Mouse (Mus musculus) kidney, adult 2 months (tissue): ENCODE data around the gene Gm49339. TPM values are rescaled to one million over a fixed set of nuclear protein-coding genes. Genes with fewer than 3 reads are reported as not detected.
"Not testable (repeated sequence)": the region's sequence is repeated elsewhere in the genome, so short reads cannot be mapped to it uniquely, and the experiment has no call there.

Experiments
- DNase-seq: peaks from one replicate; pipeline ENCODE4 v3.0.0; 2021
- H3K27ac ChIP-seq: fragments of 200-500 bp; 2 replicates; pipeline ENCODE4 v1.5.1; 2012; ENCODE audit warnings: low read depth, low read length, control low read depth, inconsistent platforms; ENCODE audit not compliant: insufficient read depth
- H3K27me3 ChIP-seq: fragments of 200-500 bp; replicated peaks from 2 replicates; pipeline ENCODE4 v1.6.1; 2012; ENCODE audit warnings: mild to moderate bottlenecking, moderate library complexity, low read length, inconsistent platforms; ENCODE audit not compliant: control insufficient read depth, insufficient read depth
- H3K36me3 ChIP-seq: fragments of 200-500 bp; 2 replicates; pipeline ENCODE4 v1.6.1; 2012; ENCODE audit warnings: mild to moderate bottlenecking, moderate library complexity, low read length, inconsistent platforms; ENCODE audit not compliant: control insufficient read depth, insufficient read depth
- H3K4me1 ChIP-seq: fragments of 200-500 bp; 2 replicates; pipeline ENCODE4 v1.6.1; 2011; ENCODE audit warnings: low read length; ENCODE audit not compliant: control insufficient read depth, insufficient read depth
- H3K4me3 ChIP-seq: fragments of 200-500 bp; 2 replicates; pipeline ENCODE4 v1.5.1; 2011; ENCODE audit warnings: mild to moderate bottlenecking, low read depth, low read length, control low read depth; ENCODE audit not compliant: insufficient read depth
- CTCF ChIP-seq: fragments of 200-500 bp; conservative IDR thresholded peaks from 2 replicates; pipeline ENCODE4 v1.5.1; 2011; ENCODE audit warnings: low read depth, mild to moderate bottlenecking, control low read depth, low read length, moderate library complexity, mixed read lengths; ENCODE audit not compliant: insufficient read depth, insufficient read length
- POLR2A ChIP-seq: fragments of 200-500 bp; IDR thresholded peaks from one replicate; pipeline ENCODE4 v1.6.1; 2011; ENCODE audit warnings: low read depth, low read length, control low read depth
- WGBS: fragments of 180-500 bp; shearing (Covaris S2); methylation state at CpG from one replicate; pipeline ENCODE4 v1.1.7; 2018; 5-methylcytosine and 5-hydroxymethylcytosine counted together
- polyA plus RNA-seq: library from polyadenylated mRNA; depleted of rRNA; stranded (reverse); fragments of >200 nt; gene quantifications from 2 replicates; pipeline ENCODE4 v1.2.3, GENCODE M21; 2012; rRNA removed

Gene Gm49339
- 1.5 and 2.1 TPM in 2 replicates for polyA plus RNA-seq

DNA sequence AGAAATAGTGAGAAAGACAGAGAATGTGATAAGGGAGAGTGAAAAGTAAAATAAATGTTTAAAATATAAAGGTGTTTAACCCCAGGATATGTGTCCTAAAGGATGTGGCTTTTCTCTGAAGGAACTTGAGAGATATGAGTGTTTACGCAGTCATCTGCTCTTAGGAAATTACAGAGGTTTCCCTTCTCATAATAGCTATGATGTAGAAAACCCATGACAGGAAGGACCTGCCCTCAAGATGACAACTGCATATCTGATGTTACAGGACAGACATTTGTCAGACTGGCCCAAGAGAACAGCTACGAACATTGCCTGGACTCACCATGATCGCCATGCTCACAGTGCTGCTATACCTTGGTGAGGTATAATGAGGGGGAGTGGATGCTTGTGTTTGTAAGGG is at the start of gene Gm49339, which contains the start of gene Lilr4b:
TSS of gene Gm49339 (plus strand) at position 216 of the 400 bp plus-strand sequence.
TSS of gene Lilr4b (plus strand) at position 236 of the 400 bp plus-strand sequence.
- H3K4me1 ChIP-seq, H3K27me3 ChIP-seq, H3K36me3 ChIP-seq, H3K4me3 ChIP-seq, H3K27ac ChIP-seq, DNase-seq: not testable (repeated sequence)
- 89% methylated on average over 1 of the region's 3 CpGs for WGBS

DNA sequence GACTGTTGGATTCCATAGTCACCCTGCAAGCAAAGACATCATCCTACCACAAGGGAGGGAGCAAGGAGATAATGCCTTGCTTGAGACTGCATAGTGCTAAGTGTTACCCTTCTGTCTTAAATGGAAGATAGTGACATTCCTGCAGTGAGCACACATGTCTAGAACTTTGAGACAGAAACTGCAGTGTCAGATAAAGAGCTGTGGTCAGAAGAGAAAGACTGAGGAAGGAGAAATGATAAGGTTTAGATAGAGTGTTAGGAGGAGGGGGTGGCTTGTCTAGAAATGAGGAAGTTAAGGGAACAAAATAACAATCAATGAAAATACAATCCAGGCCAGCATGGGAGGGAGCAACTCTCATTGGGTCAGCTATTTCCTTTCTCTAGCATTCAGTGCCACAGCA is 47.5 kb upstream of the Gm49339 start:
- TF ChIP-seq POLR2A (no peak), CTCF (no peak)
- DNase-seq = no peak

DNA sequence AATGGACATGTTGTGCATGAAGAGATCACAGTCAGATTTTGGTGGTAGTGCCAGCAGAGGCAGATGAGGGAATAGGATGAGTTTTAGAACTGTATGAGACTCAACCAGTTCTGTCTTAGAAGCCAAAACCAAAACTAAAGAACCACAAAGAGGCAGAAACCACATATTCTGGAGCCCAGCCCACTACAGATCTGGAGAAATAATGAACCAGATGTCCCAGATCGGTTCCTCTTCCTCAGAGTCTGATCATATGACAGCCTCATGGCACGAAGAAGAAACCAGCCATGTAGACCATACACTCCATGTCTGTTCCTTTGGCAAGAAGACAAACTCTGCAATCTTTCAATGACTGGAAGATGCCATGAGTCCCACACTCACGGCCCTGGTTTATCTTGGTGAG is 44.7 kb upstream of the Gm49339 start:
- DNase-seq = no peak
- TF ChIP-seq POLR2A (no peak), CTCF (no peak)
- 70% methylated on average over 3 of the region's 3 CpGs for WGBS
- Histone ChIP-seq H3K4me1 (no peaks in the 10 kb centered on the region), H3K27me3 (no peaks in the 10 kb centered on the region), H3K4me3 (no peak overlapping the region), H3K36me3 (no peaks in the 10 kb centered on the region), H3K27ac (no peak overlapping the region)

More for the DNA sequence above, 47.5 kb upstream of the Gm49339 start:
- Histone ChIP-seq H3K4me1 (no peaks in the 10 kb centered on the region), H3K27ac (no peak overlapping the region), H3K4me3 (no peak overlapping the region), H3K36me3 (no peaks in the 10 kb centered on the region), H3K27me3 (no peaks in the 10 kb centered on the region)

DNA sequence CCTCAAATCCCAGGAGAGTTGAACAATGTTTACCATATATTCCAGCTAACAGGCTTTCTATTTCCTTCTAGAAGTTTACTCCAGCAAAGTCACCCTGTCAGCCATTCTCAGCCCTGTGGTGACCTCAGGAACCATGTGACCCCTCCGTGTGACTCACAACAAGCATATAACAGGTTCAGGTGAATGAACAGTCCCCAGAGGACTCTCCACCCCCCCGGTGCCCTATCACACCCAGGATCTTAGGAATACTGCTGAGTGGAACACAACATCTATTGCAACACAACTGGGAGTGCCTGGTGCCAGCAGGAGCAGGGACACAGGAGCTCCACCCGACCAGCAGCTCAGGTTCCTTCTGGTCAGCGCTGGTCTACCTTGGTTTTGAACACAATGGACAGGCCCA is 28.8 kb upstream of the Gm49339 start:
- no peaks in the 10 kb centered on the region for H3K4me1 ChIP-seq
- 82% methylated on average over 4 of the region's 4 CpGs for WGBS
- TF ChIP-seq CTCF (no peak), POLR2A (no peak)
- DNase-seq = no peak
- H3K27ac ChIP-seq = no peak overlapping the region
- no peak overlapping the region for H3K4me3 ChIP-seq
- no peaks in the 10 kb centered on the region for H3K27me3 ChIP-seq
- no peaks in the 10 kb centered on the region for H3K36me3 ChIP-seq

DNA sequence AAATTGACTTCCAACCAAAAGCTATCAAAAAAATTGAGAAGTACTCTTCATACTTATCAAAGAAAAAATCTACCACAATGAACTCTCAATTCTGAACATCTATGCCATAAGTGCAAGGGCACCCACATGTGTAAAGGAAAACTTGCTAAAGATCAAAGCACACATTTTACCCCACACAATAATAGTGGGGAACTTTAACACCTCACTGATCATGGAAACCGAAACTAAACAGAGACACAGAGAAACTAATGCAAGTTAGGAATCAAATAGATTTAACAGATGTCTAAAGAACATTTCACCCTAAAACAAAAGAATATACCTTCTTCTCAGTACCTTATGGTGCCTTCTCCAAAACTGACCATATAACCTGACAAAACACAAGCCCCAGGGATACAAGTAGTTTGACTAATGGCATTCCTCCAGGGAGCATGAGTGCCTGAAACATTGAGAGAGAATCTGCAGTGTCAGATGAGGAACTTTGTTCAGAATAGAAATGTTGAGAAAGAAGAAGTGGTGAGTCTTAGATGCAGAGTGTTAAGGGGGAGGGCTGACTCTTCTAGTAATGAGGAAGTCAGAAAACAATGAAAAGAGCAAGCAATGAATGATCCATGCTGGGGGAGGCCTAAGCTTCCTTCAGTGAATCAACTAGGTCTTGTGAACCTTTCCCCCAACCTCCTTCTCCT is 26.7 kb upstream of the Gm49339 start:
- TF ChIP-seq CTCF (no peak), POLR2A (no peak)
- Histone ChIP-seq H3K27ac (no peak overlapping the region; the same call in 1 of the 2 replicates), H3K4me1 (no peaks in the 10 kb centered on the region), H3K36me3 (no peaks in the 10 kb centered on the region), H3K4me3 (no peak overlapping the region), H3K27me3 (no peaks in the 10 kb centered on the region)
- 43% methylated on average over 1 of the region's 1 CpGs for WGBS
- peak; percentile 21 for DNase-seq

DNA sequence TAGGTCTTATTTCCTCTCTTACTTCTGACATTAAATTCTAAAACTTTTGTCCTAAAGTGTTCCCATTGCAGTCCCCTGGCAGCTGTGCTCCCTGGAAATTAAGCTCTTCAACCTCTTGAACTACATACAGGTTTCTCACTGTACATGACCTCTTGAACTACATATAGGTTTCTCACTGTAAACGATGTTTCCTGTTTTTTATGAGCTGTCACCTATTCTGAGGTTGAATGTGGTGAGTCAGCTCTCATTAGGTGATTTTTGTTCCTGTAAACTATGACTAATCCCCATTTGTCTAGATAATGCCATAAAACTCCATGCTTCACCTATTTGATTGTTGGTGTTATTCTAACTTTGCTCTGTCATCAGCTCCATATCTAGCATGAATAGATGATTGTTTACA is 26.0 kb upstream of the Gm49339 start:
- Histone ChIP-seq H3K27me3 (no peaks in the 10 kb centered on the region), H3K27ac (no peak overlapping the region; the same call in 1 of the 2 replicates), H3K36me3 (no peaks in the 10 kb centered on the region), H3K4me3 (no peak overlapping the region), H3K4me1 (no peaks in the 10 kb centered on the region)
- no peak for DNase-seq
- WGBS = 39% methylated on average over 1 of the region's 1 CpGs
- TF ChIP-seq CTCF (no peak), POLR2A (no peak)

DNA sequence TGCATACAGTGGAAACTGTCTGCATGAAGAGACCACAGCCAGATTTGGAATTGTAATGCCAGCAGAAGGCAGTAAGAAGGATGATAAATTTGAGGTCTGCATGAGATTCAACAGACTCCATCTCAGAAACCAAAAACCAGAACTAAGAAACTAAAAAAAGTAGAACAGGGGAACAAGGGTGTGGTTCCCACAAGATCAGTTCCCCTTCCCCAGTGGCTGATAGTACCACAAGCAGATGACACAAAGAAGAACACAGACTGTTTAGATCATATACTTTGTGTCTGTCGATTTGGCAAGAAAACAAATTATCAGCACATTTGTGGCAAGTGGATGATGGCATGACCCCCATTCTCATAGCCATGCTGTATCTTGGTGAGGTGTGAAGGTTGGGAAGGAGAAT is 24.6 kb upstream of the Gm49339 start:
- Histone ChIP-seq H3K27me3 (no peaks in the 10 kb centered on the region), H3K4me1 (no peaks in the 10 kb centered on the region), H3K36me3 (no peaks in the 10 kb centered on the region), H3K27ac (peak overlapping the region; percentile 16; the same call in 1 of the 2 replicates), H3K4me3 (no peak overlapping the region)
- 69% methylated on average over 1 of the region's 1 CpGs for WGBS
- DNase-seq = peak; percentile 9
- TF ChIP-seq CTCF (no peak), POLR2A (no peak)

DNA sequence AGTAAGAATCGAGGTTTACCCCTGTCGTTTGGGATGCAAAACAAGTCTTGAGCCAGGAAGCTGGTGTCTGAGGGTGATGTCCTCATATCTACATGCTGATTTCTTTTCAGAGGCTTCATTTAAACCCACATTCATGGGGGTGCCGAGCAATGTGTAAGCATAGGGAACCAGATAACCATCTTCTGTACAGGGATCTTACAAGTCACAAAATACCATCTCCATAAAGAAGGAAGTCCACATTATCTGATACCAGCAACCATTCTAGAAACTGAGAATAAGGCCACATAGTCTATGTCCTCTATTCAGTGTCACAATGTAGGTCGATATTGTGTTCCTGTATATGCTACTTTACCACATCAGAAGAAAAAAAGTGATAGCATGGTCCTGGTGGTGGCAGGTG is 24.0 kb upstream of the Gm49339 start:
- Histone ChIP-seq H3K27ac (no peak overlapping the region), H3K27me3 (no peaks in the 10 kb centered on the region), H3K36me3 (no peaks in the 10 kb centered on the region), H3K4me3 (no peak overlapping the region), H3K4me1 (no peaks in the 10 kb centered on the region)
- no peak for DNase-seq
- TF ChIP-seq POLR2A (no peak), CTCF (no peak)
- WGBS = 74% methylated on average over 4 of the region's 4 CpGs

DNA sequence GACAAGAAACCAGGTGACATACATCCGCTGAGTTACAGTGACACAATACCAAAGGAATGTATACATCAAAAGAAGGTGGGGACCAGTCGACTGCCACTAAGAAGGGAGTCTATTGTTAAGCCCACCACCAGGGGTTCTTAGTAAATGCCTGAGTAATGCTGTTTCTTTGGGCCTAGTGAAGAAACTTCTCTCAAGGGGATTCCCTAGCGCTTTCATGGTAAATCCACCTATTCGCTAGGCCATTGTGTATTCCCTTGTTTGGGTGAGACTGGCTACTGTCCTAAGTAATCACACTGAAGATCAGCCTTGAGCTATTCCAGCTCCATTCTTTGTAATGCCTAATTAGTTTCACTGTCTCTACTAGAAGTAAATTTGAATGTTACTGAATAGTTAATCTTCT is 16.6 kb upstream of the Gm49339 start:
- not testable (repeated sequence) for H3K4me3 ChIP-seq, H3K4me1 ChIP-seq, H3K36me3 ChIP-seq, DNase-seq, H3K27ac ChIP-seq, H3K27me3 ChIP-seq
- WGBS = 63% methylated on average over 4 of the region's 4 CpGs

DNA sequence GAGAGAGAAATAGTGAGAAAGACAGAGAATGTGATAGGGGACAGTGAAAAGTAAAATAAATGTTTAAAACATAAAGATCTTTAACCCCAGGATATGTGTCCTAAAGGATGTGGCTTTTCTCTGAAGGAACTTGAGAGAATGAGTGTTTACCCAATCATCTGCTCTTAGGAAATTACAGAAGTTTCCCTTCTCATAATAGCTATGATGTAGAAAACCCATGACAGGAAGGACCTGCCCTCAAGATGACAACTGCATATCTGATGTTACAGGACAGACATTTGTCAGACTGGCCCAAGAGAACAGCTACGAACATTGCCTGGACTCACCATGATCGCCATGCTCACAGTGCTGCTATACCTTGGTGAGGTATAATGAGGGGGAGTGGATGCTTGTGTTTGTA is 10.3 kb downstream of the Gm49339 start, which contains the start of gene Lilrb4a:
TSS of gene Lilrb4a (plus strand) at position 266 of the 400 bp plus-strand sequence.
- not testable (repeated sequence) for H3K4me1 ChIP-seq, H3K27me3 ChIP-seq, H3K4me3 ChIP-seq, H3K36me3 ChIP-seq, H3K27ac ChIP-seq, DNase-seq
- no CpG with 5 or more reads among the region's 2 CpGs for WGBS
